Mouse (Mus musculus): ENCODE measurements around the gene Gpsm2.

GRCm38 (mm10) chr3:108766943-108767342 lies 44.8 kb upstream of the Gpsm2 start:
- TF ChIP-seq CTCF (IDR thresholded peaks at IDR 0.05; ENCODE audit: low read depth) (no peak), EP300 (IDR thresholded peaks at IDR 0.05; ENCODE audit: low read depth) (no peak)
